Mouse (Mus musculus): Measurements from ENCODE around the gene Wnt10b.
"Not testable (repeated sequence)": the region's sequence is repeated elsewhere in the genome, so short reads cannot be mapped to it uniquely, and the experiment has no call there.

The Wnt10b gene

GRCm38 (mm10) chr15:98777762-98778161 lies at the start of gene Wnt10b:
Wnt10b (minus strand) TSS chr15:98778150.
- in situ Hi-C loops (cut with MboI, MseI): no loop called here

- in situ Hi-C loops (cut with MboI, MseI): no loop called here
Measured at GRCm38 (mm10) chr15:98827611-98828011, 49.7 kb upstream of the Wnt10b start.

DNA sequence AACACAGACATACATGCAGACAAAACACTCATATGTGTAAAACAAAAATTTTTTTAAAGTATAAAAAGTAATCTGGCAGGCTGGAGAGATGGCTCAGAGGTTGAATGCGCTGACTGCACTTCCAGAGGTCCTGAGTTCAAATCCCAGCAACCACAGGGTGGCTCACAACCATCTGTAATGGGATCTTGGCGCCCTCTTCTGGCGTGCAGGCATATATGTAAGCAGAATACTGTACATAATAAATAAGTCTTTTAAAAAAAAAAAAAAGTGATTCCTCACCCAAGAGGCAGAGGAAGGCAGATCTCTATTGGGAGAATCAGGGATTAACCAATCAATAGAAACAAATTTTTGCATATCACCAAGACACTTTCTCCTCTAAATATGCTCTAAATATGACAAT lies 45.5 kb upstream of the Wnt10b start:
- in situ Hi-C loops (cut with MboI, MseI): no loop called here

DNA sequence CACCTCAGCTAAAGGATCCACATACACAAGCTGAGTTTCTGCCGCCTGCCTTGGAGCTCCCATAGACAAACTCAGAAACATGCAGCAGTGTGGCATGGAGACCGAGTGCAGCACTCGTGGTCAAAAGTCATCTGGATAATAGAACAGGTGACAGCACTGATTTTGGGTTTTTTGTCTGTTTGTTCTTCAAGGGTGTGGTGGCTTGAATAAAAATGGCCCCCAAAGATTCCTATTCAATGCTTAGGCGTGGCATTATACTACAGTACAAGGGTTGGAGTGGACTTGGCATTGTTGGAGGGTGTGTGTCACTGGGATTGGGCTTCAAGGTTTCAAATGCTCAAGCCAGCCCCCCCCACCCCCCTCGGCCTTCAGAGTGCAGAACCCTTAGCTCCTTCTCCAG lies 44.2 kb upstream of the Wnt10b start:
- in situ Hi-C loops (cut with MboI, MseI): no loop called here

DNA sequence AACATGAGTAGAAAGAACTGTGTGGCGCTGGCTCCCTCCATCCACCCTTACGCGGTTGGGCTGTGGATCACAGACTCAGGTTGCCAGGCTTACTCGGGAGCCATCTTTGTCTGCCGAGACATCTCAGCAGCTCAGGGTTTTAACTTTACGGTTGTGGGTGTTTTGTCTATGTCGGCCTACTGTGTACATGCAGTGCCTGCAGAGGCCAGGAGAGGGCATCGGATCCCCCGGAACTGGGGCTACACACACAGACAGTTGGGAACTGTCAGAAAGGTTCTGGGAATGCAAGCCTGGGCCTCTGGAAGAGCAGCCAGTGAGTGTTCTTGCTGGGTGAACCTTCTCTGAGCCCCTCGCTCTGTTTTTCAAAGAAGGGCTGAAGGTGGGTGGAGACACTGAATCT lies 43.5 kb upstream of the Wnt10b start:
- in situ Hi-C loops (cut with MboI, MseI): no loop called here

DNA sequence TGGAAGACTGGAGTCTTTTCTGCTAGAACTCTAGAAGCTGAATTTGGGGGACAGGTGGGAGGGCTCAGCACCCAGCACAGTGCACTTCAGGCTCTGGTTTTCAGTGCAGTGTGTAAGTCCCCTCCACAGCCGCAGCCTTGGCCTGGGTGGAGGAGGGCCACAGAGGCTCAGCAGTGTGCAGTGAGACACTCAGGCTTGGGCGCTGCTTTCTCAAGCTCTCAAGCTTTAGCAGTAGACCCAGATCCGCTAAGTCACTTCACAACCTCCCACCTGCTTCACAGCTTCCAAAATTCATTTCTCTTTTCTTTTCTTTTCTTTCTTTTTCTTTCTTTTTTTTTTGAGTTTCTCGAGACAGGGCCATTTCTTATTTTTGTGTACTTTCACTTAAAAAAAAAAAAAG lies 43.0 kb upstream of the Wnt10b start:
- in situ Hi-C loops (cut with MboI, MseI): no loop called here

DNA sequence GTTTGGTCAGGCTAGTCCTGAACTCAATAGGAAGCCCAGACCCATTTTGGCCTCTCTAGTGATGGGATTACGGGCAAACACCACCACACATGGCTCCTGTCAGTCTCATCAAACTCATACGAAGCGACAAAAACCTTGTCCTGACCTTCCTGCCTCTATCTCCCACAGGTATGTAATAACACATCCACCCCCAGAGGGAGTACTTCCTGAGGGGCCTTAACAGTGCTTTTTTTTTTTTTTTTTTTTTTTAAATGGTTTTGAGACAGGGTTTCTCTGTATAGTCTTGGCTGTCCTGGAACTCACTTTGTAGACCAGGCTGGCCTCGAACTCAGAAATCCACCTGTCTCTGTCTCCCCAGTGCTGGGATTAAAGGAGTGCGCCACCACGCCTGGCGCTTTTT lies 40.2 kb upstream of the Wnt10b start:
- in situ Hi-C loops (cut with MboI, MseI): no loop called here

GRCm38 (mm10) chr15:98812741-98813424 lies 34.9 kb upstream of the Wnt10b start:
- in situ Hi-C loops (cut with MboI, MseI): no loop called here

GRCm38 (mm10) chr15:98810212-98810611 lies 32.3 kb upstream of the Wnt10b start:
- in situ Hi-C loops (cut with MboI, MseI): not testable (repeated sequence)

DNA sequence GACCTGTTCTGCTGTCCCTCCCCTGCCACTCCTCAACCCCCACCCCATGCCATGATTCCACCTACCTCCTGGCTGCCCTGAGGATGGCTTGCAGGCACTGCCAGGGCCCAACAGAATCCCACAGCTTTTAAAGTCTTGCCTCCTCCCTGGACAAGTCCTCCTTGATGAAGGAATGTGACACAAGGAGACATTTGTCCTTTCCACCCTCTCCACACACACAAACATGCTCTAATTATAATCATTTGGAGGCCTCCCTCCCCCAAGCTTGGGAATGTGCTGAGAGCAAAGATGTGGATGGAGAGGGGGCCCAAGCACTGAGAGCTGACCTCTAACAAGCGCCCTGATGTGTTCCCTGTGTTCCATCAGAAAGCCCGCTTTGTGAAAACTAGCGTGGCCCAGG lies 31.4 kb upstream of the Wnt10b start, which contains the start of gene Ddn:
Gene Ddn (minus strand): TSS at position 101 of the 400 bp plus-strand sequence.
- in situ Hi-C loops (cut with MboI, MseI): loop anchor here (5.0 kb wide), 1 partner anchor 972 kb away; no protein-coding TSS in a partner anchor

DNA sequence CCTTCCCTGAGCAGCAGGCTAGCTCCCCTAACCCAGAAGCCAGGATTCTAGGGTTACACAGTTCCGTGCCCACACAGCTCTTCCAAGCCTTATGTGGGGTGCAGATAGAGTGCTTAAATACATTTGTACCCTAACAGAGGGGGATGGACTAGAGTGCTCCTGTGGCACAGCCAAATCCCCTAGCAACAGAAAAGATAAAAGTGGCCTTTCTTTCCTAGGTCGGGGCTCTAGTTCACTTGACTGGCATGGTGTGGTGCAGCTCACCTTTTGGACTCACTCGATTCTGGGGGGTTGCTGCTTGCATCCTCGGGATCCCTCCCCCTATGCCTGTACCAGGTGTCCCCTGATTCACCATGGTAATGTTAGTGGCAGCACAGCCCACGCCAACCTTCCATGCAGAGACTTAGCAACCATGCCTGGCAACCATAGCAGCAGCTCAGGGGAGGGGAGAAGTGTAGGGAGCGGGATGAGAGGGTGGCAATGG lies 30.7 kb upstream of the Wnt10b start:
- in situ Hi-C loops (cut with MboI, MseI): loop anchor here (5.0 kb wide), 1 partner anchor 971 kb away; no protein-coding TSS in a partner anchor

GRCm38 (mm10) chr15:98807895-98808650 lies 30.1 kb upstream of the Wnt10b start:
- in situ Hi-C loops (cut with MboI, MseI): loop anchor here (5.0 kb wide), 1 partner anchor 971 kb away; no protein-coding TSS in a partner anchor

DNA sequence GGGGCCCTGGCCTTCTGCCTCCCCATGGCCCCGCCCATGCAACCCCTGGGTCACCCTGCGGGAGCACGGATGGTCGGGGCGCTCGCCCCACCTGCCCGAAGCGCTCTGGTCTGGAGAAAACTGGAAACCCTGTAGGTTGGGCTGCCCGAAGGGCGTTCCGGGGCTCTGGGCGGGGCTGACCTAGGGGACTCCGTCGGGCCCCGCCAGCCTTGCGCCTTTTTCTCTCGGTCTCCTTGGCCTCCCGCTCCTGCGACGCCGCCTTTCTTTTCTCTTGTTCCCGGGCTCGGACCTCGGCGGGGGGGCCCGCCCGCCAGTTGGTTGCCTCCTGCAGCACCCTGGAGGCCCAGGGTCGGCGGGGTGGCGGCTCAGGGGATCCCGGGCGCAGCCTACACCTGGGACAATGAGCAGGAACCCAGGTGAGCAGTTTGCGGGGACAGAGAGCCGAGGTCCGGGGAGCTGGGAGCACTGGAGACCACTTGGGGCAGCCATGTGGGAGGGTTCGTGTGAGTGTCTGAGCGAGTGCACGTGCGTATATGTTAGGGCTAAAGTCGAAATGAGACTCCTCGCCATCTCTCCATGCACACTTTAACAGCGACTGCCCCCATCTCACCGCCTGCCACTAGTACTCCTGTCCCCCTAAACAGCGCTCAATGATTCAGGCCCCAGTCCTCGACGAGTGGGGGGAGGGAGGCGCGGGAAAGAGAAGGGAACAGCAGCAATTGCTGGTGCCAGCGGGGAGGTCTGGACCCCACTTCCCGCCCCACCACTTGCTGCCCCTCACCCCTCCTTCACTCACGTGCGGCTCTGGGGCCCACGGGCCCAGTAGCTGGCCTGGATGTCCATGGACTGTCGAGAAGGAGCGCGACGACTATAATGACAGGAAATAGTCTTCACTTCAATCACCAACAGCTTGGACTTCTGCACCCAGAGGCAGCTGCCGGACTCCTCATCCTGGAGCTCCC lies 29.1 kb upstream of the Wnt10b start:
- in situ Hi-C loops (cut with MboI, MseI): loop anchor here (5.0 kb wide), 1 partner anchor 970 kb away; no protein-coding TSS in a partner anchor

- in situ Hi-C loops (cut with MboI, MseI): loop anchor here (5.0 kb wide), 1 partner anchor 969 kb away; no protein-coding TSS in a partner anchor
Measured at GRCm38 (mm10) chr15:98806071-98806808, 28.3 kb upstream of the Wnt10b start.

GRCm38 (mm10) chr15:98805324-98806040 lies 27.5 kb upstream of the Wnt10b start:
- in situ Hi-C loops (cut with MboI, MseI): loop anchor here (5.0 kb wide), 1 partner anchor 968 kb away; no protein-coding TSS in a partner anchor

DNA sequence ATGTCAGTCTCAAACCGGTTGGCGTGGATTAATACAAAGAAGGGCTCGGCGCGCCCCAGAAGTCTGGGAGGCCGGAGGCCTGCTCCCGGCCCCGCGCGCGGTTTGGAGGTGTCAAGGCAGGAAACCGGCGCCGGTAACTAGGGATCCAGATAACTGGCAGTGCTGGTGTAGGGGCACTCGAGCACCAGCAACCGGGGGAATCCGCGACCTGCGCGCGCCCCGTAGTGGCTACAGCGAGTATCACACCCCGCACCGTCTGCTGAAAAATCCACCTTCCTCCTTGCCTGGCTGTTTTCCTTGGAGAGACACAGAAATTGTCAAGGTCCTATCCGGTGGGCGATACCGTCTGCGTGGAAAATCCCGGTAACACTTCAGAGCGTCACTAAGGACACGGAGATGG lies 26.1 kb upstream of the Wnt10b start:
- in situ Hi-C loops (cut with MboI, MseI): no loop called here

- in situ Hi-C loops (cut with MboI, MseI): no loop called here
Measured at GRCm38 (mm10) chr15:98802926-98803325, 25.0 kb upstream of the Wnt10b start.

DNA sequence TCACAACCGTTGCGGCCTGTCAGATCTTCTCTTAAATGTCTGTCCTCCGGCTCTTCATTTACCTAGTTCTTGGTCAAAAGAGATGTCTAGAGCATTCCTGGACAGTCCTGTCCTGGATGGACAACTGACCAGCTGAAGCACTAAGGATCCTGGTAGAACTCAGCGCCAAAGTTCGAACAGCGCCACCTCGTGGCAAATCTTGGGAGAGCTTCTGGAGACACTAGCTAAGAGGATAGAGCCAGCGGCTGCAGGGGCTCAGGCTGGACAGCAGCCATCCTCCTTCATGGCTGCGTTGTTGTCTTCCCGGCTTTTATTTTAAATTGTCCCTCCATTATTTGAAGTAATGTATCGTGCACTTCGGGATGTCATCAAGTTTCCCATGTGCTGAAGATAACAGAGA lies 21.4 kb upstream of the Wnt10b start:
- in situ Hi-C loops (cut with MboI, MseI): no loop called here

DNA sequence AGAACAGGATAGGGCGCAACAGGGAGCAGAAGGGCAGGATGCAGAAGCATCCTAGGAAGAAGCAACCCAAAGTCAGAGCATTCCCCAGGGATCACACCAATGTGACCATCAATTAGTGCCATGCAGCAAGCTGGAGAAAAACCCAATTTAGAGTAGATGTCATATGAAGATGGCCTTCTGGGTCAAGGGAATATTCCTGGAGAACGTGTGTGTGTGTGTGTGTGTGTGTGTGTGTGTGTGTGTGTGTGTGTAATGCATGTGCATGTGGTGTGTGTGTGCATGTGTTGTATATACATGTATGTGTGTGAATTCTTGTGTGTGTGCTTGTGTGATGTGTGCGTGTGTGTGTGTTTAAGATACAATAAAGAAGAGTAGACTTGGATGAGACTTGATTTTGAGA lies 21.0 kb upstream of the Wnt10b start:
- in situ Hi-C loops (cut with MboI, MseI): no loop called here
